Mouse (Mus musculus): ENCODE data around the gene Npdc1. TPM values are rescaled to one million over a fixed set of nuclear protein-coding genes. Genes with fewer than 3 reads are reported as not detected.

Gene Npdc1
- polyA plus RNA-seq, 1 experiment: 5.0 TPM

GRCm38 (mm10) chr2:25394281-25395221, 4.6 kb upstream of the Npdc1 start:
- Histone ChIP-seq H3K4me1 (ENCODE audit: control insufficient read depth, insufficient read depth, low read length) (no peaks in the 10 kb centered on the region), H3K27ac (ENCODE audit: insufficient read depth, low read depth, low read length) (no peak overlapping the region), H3K4me3 (ENCODE audit: insufficient read depth, low read length) (no peak overlapping the region)
- TF ChIP-seq CTCF (IDR thresholded peaks at IDR 0.05; ENCODE audit: low read depth, low read length) (no peak), POLR2A (IDR thresholded peaks at IDR 0.05; ENCODE audit: borderline replicate concordance, low read depth, low read length) (no peak)

DNA sequence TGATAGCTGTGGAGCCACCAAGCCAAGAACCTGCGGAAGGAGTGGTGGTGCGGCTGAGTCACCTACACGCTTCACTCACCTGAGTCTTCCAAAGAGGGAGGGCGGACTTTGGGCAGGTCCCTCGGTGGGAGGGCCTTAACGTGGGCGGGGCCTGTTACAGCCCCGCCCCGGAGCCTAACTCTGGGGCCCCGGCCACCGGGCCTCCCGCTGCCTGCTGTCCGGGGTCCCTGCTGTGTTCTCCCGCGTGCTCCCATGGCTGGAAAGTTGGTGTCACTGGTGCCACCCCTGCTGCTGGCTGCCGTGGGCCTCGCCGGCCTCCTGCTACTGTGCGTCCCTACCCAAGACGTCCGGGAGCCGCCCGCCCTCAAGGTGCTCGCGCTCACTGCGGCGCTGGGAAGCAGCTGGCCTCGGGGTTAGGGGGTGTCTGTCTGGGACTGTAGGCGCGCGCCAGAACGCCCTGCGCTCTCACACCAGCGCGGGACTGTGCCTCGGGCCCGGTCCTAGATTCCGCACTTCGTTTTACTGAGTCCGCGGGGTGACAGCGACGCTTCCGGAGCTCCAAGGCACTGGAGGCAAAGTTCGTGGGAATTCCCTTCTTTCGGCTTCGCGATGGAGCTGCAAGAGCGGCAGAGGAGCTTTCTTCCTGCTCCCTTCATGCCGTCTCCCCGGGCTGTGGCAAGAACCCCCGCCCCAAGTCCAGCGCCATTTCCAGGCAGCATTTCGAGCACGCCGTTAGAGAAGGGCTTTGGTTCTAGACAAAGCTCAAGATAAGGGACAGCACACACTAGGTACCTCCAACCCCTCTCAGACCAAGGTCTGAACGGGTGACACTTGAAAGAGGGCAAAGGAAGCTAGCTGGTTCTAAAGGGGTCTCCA, 3.2 kb upstream of the Npdc1 start, which contains the start of gene Entpd2:
TSS of gene Entpd2 (plus strand) at position 154 of the 876 bp plus-strand sequence.
- H3K4me1 ChIP-seq (ENCODE audit: control insufficient read depth, insufficient read depth, low read length): no peaks in the 10 kb centered on the region
- no peak within 1 kb of the TSS for H3K27ac ChIP-seq (ENCODE audit: insufficient read depth, low read depth, low read length)
- peak within 1 kb of the TSS; percentile 51 for H3K4me3 ChIP-seq (ENCODE audit: insufficient read depth, low read length)
- no peak for TF ChIP-seq CTCF (IDR thresholded peaks at IDR 0.05; ENCODE audit: low read depth, low read length)
- no peak for TF ChIP-seq POLR2A (IDR thresholded peaks at IDR 0.05; ENCODE audit: borderline replicate concordance, low read depth, low read length)

GRCm38 (mm10) chr2:25396597-25396983, 2.6 kb upstream of the Npdc1 start:
- TF ChIP-seq CTCF (IDR thresholded peaks at IDR 0.05; ENCODE audit: low read depth, low read length) (no peak), POLR2A (IDR thresholded peaks at IDR 0.05; ENCODE audit: borderline replicate concordance, low read depth, low read length) (no peak)
- no peak overlapping the region for H3K4me3 ChIP-seq (ENCODE audit: insufficient read depth, low read length)
- H3K27ac ChIP-seq (ENCODE audit: insufficient read depth, low read depth, low read length): no peak overlapping the region
- no peaks in the 10 kb centered on the region for H3K4me1 ChIP-seq (ENCODE audit: control insufficient read depth, insufficient read depth, low read length)

DNA sequence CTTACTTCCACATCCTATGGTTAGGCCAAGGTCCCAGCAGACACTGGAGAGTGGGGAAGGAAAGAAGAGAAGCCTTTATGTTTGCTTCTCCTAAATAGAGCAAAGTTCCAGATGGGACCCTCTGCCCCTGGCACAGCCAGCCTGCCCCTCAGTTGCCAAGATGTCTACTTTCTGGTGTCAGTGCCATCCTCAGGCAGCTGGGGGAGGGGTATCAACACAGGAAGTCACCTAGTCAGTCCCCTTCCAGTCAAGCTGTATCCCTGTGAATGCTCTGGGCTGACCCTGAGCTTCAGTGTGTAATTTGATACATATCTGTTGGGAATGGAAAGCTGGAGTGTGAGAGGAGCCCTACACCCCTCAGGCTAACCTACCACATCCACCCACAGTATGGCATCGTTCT, 2.1 kb upstream of the Npdc1 start:
- H3K27ac ChIP-seq (ENCODE audit: insufficient read depth, low read depth, low read length): no peak overlapping the region
- no peak overlapping the region for H3K4me3 ChIP-seq (ENCODE audit: insufficient read depth, low read length)
- no peak for TF ChIP-seq POLR2A (IDR thresholded peaks at IDR 0.05; ENCODE audit: borderline replicate concordance, low read depth, low read length)
- TF ChIP-seq CTCF (IDR thresholded peaks at IDR 0.05; ENCODE audit: low read depth, low read length): no peak
- no peaks in the 10 kb centered on the region for H3K4me1 ChIP-seq (ENCODE audit: control insufficient read depth, insufficient read depth, low read length)

GRCm38 (mm10) chr2:25398065-25398464, 1.1 kb upstream of the Npdc1 start:
- Histone ChIP-seq H3K27ac (ENCODE audit: insufficient read depth, low read depth, low read length) (no peak overlapping the region), H3K4me3 (ENCODE audit: insufficient read depth, low read length) (no peak overlapping the region), H3K4me1 (ENCODE audit: control insufficient read depth, insufficient read depth, low read length) (no peaks in the 10 kb centered on the region; the same call in 1 of the 2 replicates)
- no peak for TF ChIP-seq CTCF (IDR thresholded peaks at IDR 0.05; ENCODE audit: low read depth, low read length)
- no peak for TF ChIP-seq POLR2A (IDR thresholded peaks at IDR 0.05; ENCODE audit: borderline replicate concordance, low read depth, low read length)

- no peak overlapping the region for H3K4me3 ChIP-seq (ENCODE audit: insufficient read depth, low read length)
- no peak overlapping the region for H3K27ac ChIP-seq (ENCODE audit: insufficient read depth, low read depth, low read length)
- no peaks in the 10 kb centered on the region; the same call in 1 of the 2 replicates for H3K4me1 ChIP-seq (ENCODE audit: control insufficient read depth, insufficient read depth, low read length)
- TF ChIP-seq POLR2A (IDR thresholded peaks at IDR 0.05; ENCODE audit: borderline replicate concordance, low read depth, low read length) (no peak), CTCF (IDR thresholded peaks at IDR 0.05; ENCODE audit: low read depth, low read length) (no peak)
Measured at GRCm38 (mm10) chr2:25400291-25400690, 1.1 kb downstream of the Npdc1 start.

- H3K4me1 ChIP-seq (ENCODE audit: control insufficient read depth, insufficient read depth, low read length): no peaks in the 10 kb centered on the region; the same call in 1 of the 2 replicates
- no peak overlapping the region for H3K4me3 ChIP-seq (ENCODE audit: insufficient read depth, low read length)
- peak; percentile 41 for TF ChIP-seq CTCF (IDR thresholded peaks at IDR 0.05; ENCODE audit: low read depth, low read length)
- TF ChIP-seq POLR2A (IDR thresholded peaks at IDR 0.05; ENCODE audit: borderline replicate concordance, low read depth, low read length): no peak
Measured at GRCm38 (mm10) chr2:25400764-25401163, 1.6 kb downstream of the Npdc1 start.

DNA sequence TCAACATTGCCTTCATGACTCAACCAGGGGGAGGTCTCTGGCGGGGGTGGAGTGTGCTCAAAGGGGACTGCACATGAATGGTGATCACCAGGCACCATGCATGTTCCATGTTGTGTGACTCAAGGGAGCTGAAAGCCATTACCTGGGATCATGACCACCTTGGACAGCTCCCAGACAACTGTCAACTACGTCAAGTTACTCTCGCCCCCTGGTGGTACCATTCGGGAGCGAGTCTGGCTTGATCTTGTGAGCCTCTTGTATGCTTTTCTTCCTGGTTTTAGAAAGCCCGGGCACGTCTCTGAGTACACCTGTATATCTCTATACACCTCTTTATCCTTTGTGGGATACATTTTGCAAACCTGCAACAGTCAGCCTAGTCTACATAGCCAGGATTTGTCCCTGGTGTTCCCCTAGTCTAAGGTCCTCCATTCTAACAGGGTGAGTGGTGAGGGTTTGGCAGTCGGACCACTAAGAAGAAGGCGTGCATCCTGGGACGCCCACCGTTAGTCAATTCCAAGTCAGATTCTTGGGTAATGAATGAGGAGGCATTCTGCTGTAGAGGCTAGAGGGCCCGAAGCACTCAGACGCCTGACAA, 3.3 kb downstream of the Npdc1 start:
- TF ChIP-seq CTCF (IDR thresholded peaks at IDR 0.05; ENCODE audit: low read depth, low read length) (peak; percentile 70), POLR2A (IDR thresholded peaks at IDR 0.05; ENCODE audit: borderline replicate concordance, low read depth, low read length) (no peak)
- no peaks in the 10 kb centered on the region; the same call in 1 of the 2 replicates for H3K4me1 ChIP-seq (ENCODE audit: control insufficient read depth, insufficient read depth, low read length)
- no peak overlapping the region for H3K27ac ChIP-seq (ENCODE audit: insufficient read depth, low read depth, low read length)
- peak overlapping the region; percentile 61 for H3K4me3 ChIP-seq (ENCODE audit: insufficient read depth, low read length)

More at GRCm38 (mm10) chr2:25400764-25401163, 1.6 kb downstream of the Npdc1 start:
- H3K27ac ChIP-seq (ENCODE audit: insufficient read depth, low read depth, low read length): no peak overlapping the region

DNA sequence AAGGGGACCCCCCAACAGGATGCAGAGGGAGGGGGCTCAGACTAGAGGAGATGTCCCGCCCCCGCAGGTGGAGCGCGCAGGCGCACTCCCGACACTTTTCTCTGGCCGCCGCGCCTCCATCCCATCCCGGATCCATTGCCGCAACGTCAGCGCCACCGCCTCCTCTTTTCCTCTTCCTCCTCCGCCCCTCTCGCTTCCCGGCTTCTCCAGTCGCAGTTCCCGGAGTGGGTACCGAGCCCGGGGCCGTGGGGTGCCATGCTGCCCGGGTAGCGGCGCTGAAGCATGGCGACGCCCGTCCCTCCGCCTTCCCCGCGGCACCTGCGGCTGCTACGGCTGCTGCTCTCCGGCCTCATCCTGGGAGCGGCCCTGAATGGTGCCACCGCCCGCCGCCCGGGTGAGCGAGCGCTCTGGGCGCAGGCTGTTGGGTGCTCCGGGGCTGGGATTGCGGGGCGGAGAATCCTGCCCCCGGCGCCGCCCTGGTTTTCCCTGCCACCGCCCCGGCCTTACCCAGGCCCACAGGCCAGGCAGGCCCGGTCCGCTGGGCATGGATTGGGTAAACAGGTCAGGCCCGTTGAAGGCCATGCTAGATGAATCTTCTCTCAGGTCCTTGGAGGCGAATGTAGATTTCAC, 3.9 kb downstream of the Npdc1 start:
- Histone ChIP-seq H3K27ac (ENCODE audit: insufficient read depth, low read depth, low read length) (no peak overlapping the region), H3K4me1 (ENCODE audit: control insufficient read depth, insufficient read depth, low read length) (no peaks in the 10 kb centered on the region; the same call in 1 of the 2 replicates), H3K4me3 (ENCODE audit: insufficient read depth, low read length) (peak overlapping the region; percentile 61)
- TF ChIP-seq CTCF (IDR thresholded peaks at IDR 0.05; ENCODE audit: low read depth, low read length) (no peak), POLR2A (IDR thresholded peaks at IDR 0.05; ENCODE audit: borderline replicate concordance, low read depth, low read length) (no peak)
